In genomic region chr7:4136771-4137531, GRCm38 (mm10) we compare ENCODE assay signal across 8 mouse cellular contexts. TPM values are rescaled to one million over a fixed set of nuclear protein-coding genes. Genes with fewer than 3 reads are reported as not detected.
DNase-seq lines count a peak whose midpoint lies in the region; ATAC-seq and TF ChIP-seq lines count a peak whose summit lies in the region.

TSS of gene Leng8 (plus strand) at chr7:4137039.

- H3K9me3 ChIP-seq in erythroblast, embryonic 14.5 days (ENCODE audit: control insufficient read depth, low read length): no peaks in the 10 kb centered on the region
- no peaks in the 10 kb centered on the region for H3K9me3 ChIP-seq in heart, embryonic 11.5 days (replicated peaks; ENCODE audit: control insufficient read depth, low read length)
- H3K9me3 ChIP-seq in kidney, embryonic 16.5 days (ENCODE audit: low read length): no peaks in the 10 kb centered on the region

- DNase-seq in brain, embryonic 14.5 days (ENCODE audit: low read depth): peak; percentile 100
- peak; percentile 94 for DNase-seq in liver, adult 2 months (ENCODE audit: extremely low read depth, low read depth, low spot score)
- DNase-seq in splenic B cell, adult 2 months (ENCODE audit: low read depth, low spot score): peak; percentile 100

- TF ChIP-seq POLR2A in brain, embryonic 14.5 days (IDR thresholded peaks at IDR 0.05; ENCODE audit: borderline replicate concordance, extremely low read depth, insufficient read depth, insufficient read length, poor library complexity, severe bottlenecking): peak; percentile 66
- TF ChIP-seq POLR2A in liver, adult 2 months (IDR thresholded peaks at IDR 0.05; ENCODE audit: extremely low read depth, insufficient read depth, low read length): peak; percentile 84
- TF ChIP-seq POLR2A in myocyte (IDR thresholded peaks at IDR 0.05; ENCODE audit: insufficient read length, low read depth): peak; percentile 93

- H3K4me1 ChIP-seq in erythroblast, embryonic 14.5 days (ENCODE audit: control insufficient read depth): peaks cover 39% of the 10 kb centered on the region
- peaks cover 6% of the 10 kb centered on the region for H3K4me1 ChIP-seq in heart, embryonic 11.5 days (ENCODE audit: control insufficient read depth, insufficient read depth, low read length)
- peaks cover 11% of the 10 kb centered on the region for H3K4me1 ChIP-seq in kidney, embryonic 16.5 days (ENCODE audit: insufficient read depth, low read length)
- H3K4me1 ChIP-seq in liver, adult 2 months (ENCODE audit: control insufficient read depth, insufficient read depth, low read length): peaks cover 9% of the 10 kb centered on the region

- no peak for TF ChIP-seq CTCF in C2C12 (IDR thresholded peaks at IDR 0.05; ENCODE audit: control insufficient read depth, insufficient read depth, insufficient read length)
- no peak for TF ChIP-seq CTCF in brain, embryonic 14.5 days (IDR thresholded peaks at IDR 0.05; ENCODE audit: borderline replicate concordance, extremely low read depth, insufficient read depth, insufficient read length)
- no peak for TF ChIP-seq CTCF in liver, adult 2 months (IDR thresholded peaks at IDR 0.05; ENCODE audit: low read depth, low read length)

- H3K36me3 ChIP-seq in C2C12 (ENCODE audit: control insufficient read depth, insufficient read depth) (peaks cover 35% of the 10 kb centered on the region), myocyte (ENCODE audit: control insufficient read depth, insufficient read depth) (peaks cover 21% of the 10 kb centered on the region)
- H3K36me3 ChIP-seq in erythroblast, embryonic 14.5 days (ENCODE audit: control insufficient read depth): peaks cover 54% of the 10 kb centered on the region
- H3K36me3 ChIP-seq in heart, embryonic 11.5 days (ENCODE audit: control insufficient read depth, insufficient read depth, low read length): peaks cover 22% of the 10 kb centered on the region
- H3K36me3 ChIP-seq in kidney, embryonic 16.5 days (ENCODE audit: insufficient read depth, low read length): peaks cover 34% of the 10 kb centered on the region
- peaks cover 29% of the 10 kb centered on the region for H3K36me3 ChIP-seq in liver, adult 2 months (ENCODE audit: control insufficient read depth, insufficient read depth, low read length)
- H3K36me3 ChIP-seq in splenic B cell, adult 2 months (ENCODE audit: control insufficient read depth, insufficient read depth, low read length, poor library complexity, severe bottlenecking): peaks cover 15% of the 10 kb centered on the region; the same call in 1 of the 2 replicates

- WGBS in heart, embryonic 11.5 days (ENCODE audit: insufficient replicate concordance): under 1% methylated on average over 75 of the region's 78 CpGs
- 0% methylated on average over 74 of the region's 78 CpGs for WGBS in kidney, embryonic 16.5 days
- WGBS in liver, adult 2 months: under 1% methylated on average over 77 of the region's 78 CpGs

- H3K4me2 ChIP-seq in heart, embryonic 11.5 days: peak within 1 kb of the TSS; percentile 93
- H3K4me2 ChIP-seq in kidney, embryonic 16.5 days (replicated peaks; ENCODE audit: low read depth, low read length): peak within 1 kb of the TSS; percentile 85
- peak within 1 kb of the TSS; percentile 82 for H3K4me2 ChIP-seq in myocyte (ENCODE audit: low read depth)

- H3K79me3 ChIP-seq in C2C12 (ENCODE audit: low read depth): peaks cover 35% of the 10 kb centered on the region

- H3K27ac ChIP-seq in heart, embryonic 11.5 days (ENCODE audit: low read depth, low read length): peak within 1 kb of the TSS; percentile 87
- H3K27ac ChIP-seq in kidney, embryonic 16.5 days (ENCODE audit: low read length): peak within 1 kb of the TSS; percentile 96
- H3K27ac ChIP-seq in liver, adult 2 months (replicated peaks; ENCODE audit: insufficient read depth, low read depth, low read length): peak within 1 kb of the TSS; percentile 96

- ATAC-seq in heart, embryonic 11.5 days (replicated peaks; ENCODE audit: insufficient number of reproducible peaks, low FRiP score, low TSS enrichment): peak; percentile 99
- peak; percentile 99 for ATAC-seq in kidney, embryonic 16.5 days (ENCODE audit: low FRiP score, low TSS enrichment)

- H3K27me3 ChIP-seq in C2C12 (ENCODE audit: control insufficient read depth, insufficient read depth, insufficient read length) (no peaks in the 10 kb centered on the region), myocyte (ENCODE audit: control insufficient read depth, insufficient read depth, insufficient read length) (no peaks in the 10 kb centered on the region)
- no peaks in the 10 kb centered on the region for H3K27me3 ChIP-seq in erythroblast, embryonic 14.5 days (ENCODE audit: control insufficient read depth)
- no peaks in the 10 kb centered on the region for H3K27me3 ChIP-seq in heart, embryonic 11.5 days (ENCODE audit: control insufficient read depth, insufficient read depth, low read length)
- H3K27me3 ChIP-seq in kidney, embryonic 16.5 days (ENCODE audit: insufficient read depth, low read length): no peaks in the 10 kb centered on the region
- no peaks in the 10 kb centered on the region for H3K27me3 ChIP-seq in liver, adult 2 months (ENCODE audit: control insufficient read depth, insufficient read depth, low read length)
- no peaks in the 10 kb centered on the region for H3K27me3 ChIP-seq in splenic B cell, adult 2 months (ENCODE audit: control insufficient read depth, insufficient read depth, low read length, poor library complexity, severe bottlenecking)

- H3ac ChIP-seq in C2C12 (ENCODE audit: control insufficient read depth, insufficient read length, low read depth): peak within 1 kb of the TSS; percentile 84
- peak within 1 kb of the TSS; percentile 69 for H3ac ChIP-seq in myocyte (ENCODE audit: control insufficient read depth, insufficient read length)

- H3K9ac ChIP-seq in heart, embryonic 11.5 days (ENCODE audit: low read depth, low read length): peak within 1 kb of the TSS; percentile 82
- H3K9ac ChIP-seq in kidney, embryonic 16.5 days (replicated peaks; ENCODE audit: low read length): peak within 1 kb of the TSS; percentile 95
- peak within 1 kb of the TSS; percentile 93 for H3K9ac ChIP-seq in liver, adult 2 months (ENCODE audit: low read depth, low read length)

- H3K4me3 ChIP-seq in C2C12 (ENCODE audit: insufficient read depth, poor library complexity, severe bottlenecking) (peak within 1 kb of the TSS; percentile 65), myocyte (peak within 1 kb of the TSS; percentile 73)
- H3K4me3 ChIP-seq in erythroblast, embryonic 14.5 days (replicated peaks): peak within 1 kb of the TSS; percentile 89
- H3K4me3 ChIP-seq in heart, embryonic 11.5 days (ENCODE audit: low read depth, low read length): peak within 1 kb of the TSS; percentile 88
- peak within 1 kb of the TSS; percentile 86 for H3K4me3 ChIP-seq in kidney, embryonic 16.5 days (ENCODE audit: low read length)
- peak within 1 kb of the TSS; percentile 82 for H3K4me3 ChIP-seq in liver, adult 2 months (ENCODE audit: insufficient read depth, low read depth, low read length)

- peaks cover 60% of the 10 kb centered on the region for H3K79me2 ChIP-seq in C2C12 (ENCODE audit: control insufficient read depth, insufficient read depth)
- peaks cover 16% of the 10 kb centered on the region; the same call in 1 of the 2 replicates for H3K79me2 ChIP-seq in liver, adult 2 months (ENCODE audit: control insufficient read depth, insufficient read depth, low read length)
- H3K79me2 ChIP-seq in myocyte (ENCODE audit: control insufficient read depth, insufficient read depth): peaks cover 31% of the 10 kb centered on the region

TF ChIP-seq in C2C12, 6 proteins besides CTCF, POLR2A, EP300 and RAD21:
- TF ChIP-seq MAX (IDR thresholded peaks at IDR 0.05) (peak; percentile 79), MYOG (IDR thresholded peaks at IDR 0.05; ENCODE audit: control insufficient read depth, extremely low read depth, insufficient read length) (no peak)

TF ChIP-seq in myocyte, 11 proteins besides CTCF, POLR2A, EP300 and RAD21:
- TF ChIP-seq USF1 (IDR thresholded peaks at IDR 0.05; ENCODE audit: low read depth) (peak; percentile 4), SRF (IDR thresholded peaks at IDR 0.05; ENCODE audit: control insufficient read depth, insufficient read length, low read depth) (no peak), MYOG (IDR thresholded peaks at IDR 0.05; ENCODE audit: control insufficient read depth in 1 of 3, insufficient read depth in 1 of 3, insufficient read length in 2 of 3, low read depth in 2 of 3) (peak in 1 of 3 experiments; percentile 20), MYOD1 (IDR thresholded peaks at IDR 0.05; ENCODE audit: control insufficient read depth in 1 of 3, insufficient read length in 2 of 3, low read depth in 2 of 3) (no peak), POLR2AphosphoS2 (IDR thresholded peaks at IDR 0.05; ENCODE audit: insufficient read length, low read depth) (peak; percentile 76)

RNA-seq across cellular contexts. Expression of gene Leng8, which starts in this region (rescaled TPM):
- 17.9 TPM for polyA plus RNA-seq in C2C12 (2012; fragmentation: generic; extraction: Trizol)
- 501 and 507 TPM in 2 replicates for polyA plus RNA-seq in brain, embryonic 14.5 days (2012; rRNA removed)
- 20.2 and 21.2 TPM in 2 replicates for polyA plus RNA-seq in erythroblast, embryonic 14.5 days (2012)
- 42.1 and 42.6 TPM in 2 replicates for polyA plus RNA-seq in heart, embryonic 11.5 days (2014; fragmentation: Nextera tagmentation; extraction: Ambion mirVana)
- polyA plus RNA-seq in kidney, embryonic 16.5 days (2015; fragmentation: Nextera tagmentation; extraction: Ambion mirVana): 59.7 and 74.2 TPM in 2 replicates
- total RNA-seq in liver, adult 2 months (2014; rRNA removed): 36.0 and 36.1 TPM in 2 replicates
- polyA plus RNA-seq in liver, adult 2 months (2012; rRNA removed): 76.2 and 148 TPM in 2 replicates
- polyA plus RNA-seq in myocyte (2012; fragmentation: generic; extraction: Trizol): 33.3 TPM

Comparison
In these comparisons a context has a peak if more than half of its experiments do, and no peak if none do; other contexts are left out.
1. Peak in every context shown above with its lines: DNase-seq, ATAC-seq, H3K4me3 ChIP-seq and H3K27ac ChIP-seq.